Mouse (Mus musculus) splenic B cell, adult 2 months (primary cell): ENCODE measurements around the gene Ctnnbip1.

ENCODE experiments used
- DNase-seq: peaks from one replicate; pipeline ENCODE4 v3.0.0-alpha.2; 2011; ENCODE audit warnings: low read depth, low spot score
- H3K27me3 ChIP-seq: 2 replicates; pipeline ENCODE4 v1.6.1; 2012; ENCODE audit warnings: mild to moderate bottlenecking, low read length, moderate library complexity, mixed read lengths; ENCODE audit not compliant: control insufficient read depth, poor library complexity, insufficient read depth, severe bottlenecking
- H3K36me3 ChIP-seq: 2 replicates; pipeline ENCODE4 v1.6.1; 2012; ENCODE audit warnings: mild to moderate bottlenecking, low read length, moderate library complexity, mixed read lengths; ENCODE audit not compliant: control insufficient read depth, poor library complexity, insufficient read depth, severe bottlenecking

Ctnnbip1 gene

DNA sequence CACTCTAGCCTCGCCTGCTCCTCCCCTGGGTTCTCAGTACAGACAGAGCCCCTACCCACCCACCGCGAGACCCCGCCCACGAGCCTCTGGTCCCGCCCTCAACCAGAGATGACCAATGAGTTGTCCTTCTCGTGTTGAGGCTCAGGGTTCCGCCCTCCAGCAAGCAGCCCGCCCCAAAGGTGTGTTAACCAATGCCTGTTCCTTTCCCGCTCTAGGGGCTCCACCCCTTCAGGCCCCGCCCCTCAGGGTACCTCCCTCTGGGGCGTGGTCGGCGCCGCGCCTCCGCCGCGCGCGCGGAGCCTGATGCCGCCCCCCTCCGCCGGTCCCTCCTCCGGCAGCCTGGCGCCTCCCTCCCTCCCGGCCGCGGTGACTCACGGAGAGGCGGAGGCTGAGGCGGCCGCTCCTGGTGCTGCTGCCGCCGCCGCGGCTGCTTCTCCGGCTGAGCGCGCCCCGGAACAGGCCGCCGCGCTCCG is at the start of gene Ctnnbip1:
Gene Ctnnbip1, plus strand, starts transcription at position 369 of the 473 bp plus-strand sequence.
- DNase-seq = peak; percentile 96
- Histone ChIP-seq H3K27me3 (no peaks in the 10 kb centered on the region), H3K36me3 (no peaks in the 10 kb centered on the region)

- H3K36me3 ChIP-seq = peaks cover 2% of the 10 kb centered on the region; the same call in 1 of the 2 replicates
- H3K27me3 ChIP-seq = no peaks in the 10 kb centered on the region
- peak; percentile 13 for DNase-seq
Observed at GRCm38 (mm10) chr4:149469557-149469956, 48.5 kb upstream of the Ctnnbip1 start.

- DNase-seq = no peak
- Histone ChIP-seq H3K36me3 (no peaks in the 10 kb centered on the region; the same call in 1 of the 2 replicates), H3K27me3 (no peaks in the 10 kb centered on the region)
Observed at GRCm38 (mm10) chr4:149475096-149475495, 42.9 kb upstream of the Ctnnbip1 start.

- Histone ChIP-seq H3K27me3 (no peaks in the 10 kb centered on the region), H3K36me3 (no peaks in the 10 kb centered on the region; the same call in 1 of the 2 replicates)
- no peak for DNase-seq
Observed at GRCm38 (mm10) chr4:149477078-149477477, 41.0 kb upstream of the Ctnnbip1 start, which contains the start of gene Tmem274. Gene Tmem274, plus strand, starts transcription at chr4:149477378.

- Histone ChIP-seq H3K27me3 (no peaks in the 10 kb centered on the region), H3K36me3 (peaks cover 6% of the 10 kb centered on the region)
- DNase-seq = no peak
Observed at GRCm38 (mm10) chr4:149484566-149484965, 33.5 kb upstream of the Ctnnbip1 start.

DNA sequence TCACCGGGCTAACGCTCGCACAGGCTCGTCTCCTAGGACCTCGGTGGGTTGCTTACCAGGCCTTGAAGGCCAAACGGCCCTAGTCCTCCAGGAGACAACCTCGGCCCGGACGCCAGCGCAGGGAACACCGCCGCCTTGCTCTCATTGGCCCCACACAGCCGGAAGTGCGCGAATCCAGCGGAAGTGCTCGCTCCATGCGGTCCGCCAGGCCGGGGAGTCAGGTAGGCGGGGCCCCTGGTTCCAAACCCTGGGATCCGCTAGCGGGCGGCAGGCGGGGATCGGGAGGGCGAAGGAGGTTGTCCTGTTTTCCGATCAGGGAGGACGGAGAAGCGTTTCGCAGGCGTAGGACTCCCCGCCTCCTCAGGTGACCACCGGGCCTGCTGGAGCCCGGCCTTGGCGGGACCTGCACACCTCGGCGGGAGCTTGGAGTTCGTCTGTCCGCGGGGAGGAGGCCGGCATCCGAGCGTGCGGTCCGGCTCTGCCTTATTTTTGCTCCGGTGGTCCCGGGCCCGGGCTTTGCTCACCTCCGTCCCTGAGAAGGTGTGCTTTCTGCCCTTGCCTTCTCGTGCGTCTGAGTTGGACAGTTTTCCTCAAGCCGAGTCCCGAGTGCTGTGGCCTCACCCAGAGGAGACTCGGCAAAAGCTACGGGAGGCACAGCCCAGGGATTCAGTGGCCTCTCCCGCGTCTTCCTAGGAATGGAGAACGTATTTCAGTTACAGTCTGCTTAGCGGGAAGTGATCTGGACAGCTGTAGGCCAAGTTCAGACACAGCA is 32.8 kb upstream of the Ctnnbip1 start, which contains the start of the genes Nmnat1 and Lzic:
Gene Nmnat1, minus strand, starts transcription at position 150 of the 772 bp plus-strand sequence.
Gene Lzic, plus strand, starts transcription at position 177 of the 772 bp plus-strand sequence.
- DNase-seq = peak; percentile 88
- Histone ChIP-seq H3K36me3 (peaks cover 11% of the 10 kb centered on the region), H3K27me3 (no peaks in the 10 kb centered on the region)

DNA sequence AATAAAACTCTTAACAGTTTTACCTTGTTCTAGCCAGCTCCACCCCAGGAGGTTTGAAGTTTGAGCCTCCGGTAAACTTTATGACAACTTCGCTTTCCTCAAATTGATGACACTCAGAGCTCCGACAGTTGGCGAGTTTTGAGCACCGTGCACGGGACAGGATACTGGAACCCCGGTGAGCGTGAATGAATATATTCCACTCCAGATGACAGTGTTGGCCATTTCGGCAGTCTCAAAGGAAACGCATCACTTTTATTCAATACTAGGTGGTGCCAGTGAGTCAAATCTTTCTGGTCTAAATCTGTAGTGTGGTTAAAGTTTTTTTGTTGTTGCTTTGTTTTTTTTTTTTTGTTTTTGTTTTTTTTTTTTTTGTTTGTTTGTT is 32.2 kb upstream of the Ctnnbip1 start:
- Histone ChIP-seq H3K27me3 (no peaks in the 10 kb centered on the region), H3K36me3 (peaks cover 11% of the 10 kb centered on the region)
- peak; percentile 61 for DNase-seq

GRCm38 (mm10) chr4:149487729-149488128 is 30.3 kb upstream of the Ctnnbip1 start:
- no peaks in the 10 kb centered on the region for H3K27me3 ChIP-seq
- DNase-seq = no peak

GRCm38 (mm10) chr4:149489415-149490240 is 28.4 kb upstream of the Ctnnbip1 start:
- DNase-seq = no peak
- Histone ChIP-seq H3K36me3 (peaks cover 20% of the 10 kb centered on the region), H3K27me3 (no peaks in the 10 kb centered on the region)

More at GRCm38 (mm10) chr4:149487729-149488128, 30.3 kb upstream of the Ctnnbip1 start:
- H3K36me3 ChIP-seq = peaks cover 14% of the 10 kb centered on the region

DNA sequence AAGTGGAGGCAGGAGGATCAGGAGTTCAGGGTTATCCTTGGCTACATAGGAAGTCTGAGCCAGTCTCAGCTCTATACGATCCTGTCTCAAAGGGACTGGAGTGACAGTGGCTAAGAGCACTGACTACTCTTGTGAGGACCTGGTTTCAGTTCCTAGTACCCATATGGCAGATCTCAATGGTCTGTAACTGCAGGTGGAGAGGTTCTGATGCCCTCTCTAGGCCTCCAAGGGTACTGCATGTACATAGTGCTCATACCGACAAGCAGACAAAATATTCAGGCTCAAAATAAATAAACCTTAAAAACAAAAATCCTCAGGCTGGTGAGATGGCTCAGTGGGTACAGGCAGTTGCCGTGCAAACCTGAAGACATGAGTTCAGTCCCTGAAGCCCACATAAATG is 26.9 kb upstream of the Ctnnbip1 start:
- peak; percentile 48 for DNase-seq

DNA sequence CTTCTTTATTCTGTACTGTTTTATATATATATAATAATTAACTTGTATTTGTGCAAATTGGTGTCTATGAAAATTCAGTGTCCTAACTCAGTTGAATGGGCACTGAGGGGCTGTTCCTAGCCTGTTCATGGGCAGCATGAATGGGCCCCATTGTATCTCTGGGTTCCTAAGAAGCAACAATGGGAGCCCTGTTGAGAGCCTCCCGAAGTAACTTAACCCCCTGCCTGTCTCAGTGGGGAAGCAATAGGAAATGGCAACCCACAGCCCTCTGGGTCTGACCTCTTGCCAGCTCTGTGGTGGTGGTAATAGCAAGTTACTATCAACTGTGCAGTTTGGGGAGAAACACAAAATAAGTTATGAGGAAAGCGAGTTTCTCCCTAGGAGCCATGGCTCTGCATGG is 21.4 kb upstream of the Ctnnbip1 start:
- Histone ChIP-seq H3K27me3 (no peaks in the 10 kb centered on the region), H3K36me3 (peaks cover 13% of the 10 kb centered on the region)
- DNase-seq = no peak

More for the DNA sequence above, 26.9 kb upstream of the Ctnnbip1 start:
- Histone ChIP-seq H3K36me3 (peaks cover 20% of the 10 kb centered on the region), H3K27me3 (no peaks in the 10 kb centered on the region)

GRCm38 (mm10) chr4:149498901-149499300 is 19.1 kb upstream of the Ctnnbip1 start:
- H3K36me3 ChIP-seq = peaks cover 13% of the 10 kb centered on the region
- no peak for DNase-seq
- no peaks in the 10 kb centered on the region for H3K27me3 ChIP-seq

DNA sequence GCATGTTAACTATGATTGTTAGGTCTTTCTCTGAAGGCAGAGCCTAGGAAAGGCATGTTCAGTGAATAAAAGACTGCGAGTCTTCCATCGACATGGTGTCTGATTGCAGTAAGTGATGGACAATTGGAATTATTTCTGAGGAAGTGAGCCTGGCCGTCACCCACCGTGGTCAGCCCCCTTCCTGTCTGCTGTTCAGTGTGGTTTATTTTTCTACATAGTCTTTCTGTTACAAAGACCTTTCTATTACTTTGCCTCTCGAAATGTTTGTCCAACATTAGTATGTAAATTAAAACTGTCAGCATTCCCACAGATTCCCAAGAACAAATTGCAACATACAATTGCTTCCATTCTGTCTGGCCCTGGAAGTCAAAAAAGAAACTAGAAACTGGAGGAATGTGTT is 18.2 kb upstream of the Ctnnbip1 start:
- H3K27me3 ChIP-seq = no peaks in the 10 kb centered on the region
- H3K36me3 ChIP-seq = peaks cover 9% of the 10 kb centered on the region
- no peak for DNase-seq

GRCm38 (mm10) chr4:149504363-149504762 is 13.7 kb upstream of the Ctnnbip1 start:
- peaks cover 6% of the 10 kb centered on the region for H3K36me3 ChIP-seq
- H3K27me3 ChIP-seq = no peaks in the 10 kb centered on the region
- no peak for DNase-seq

DNA sequence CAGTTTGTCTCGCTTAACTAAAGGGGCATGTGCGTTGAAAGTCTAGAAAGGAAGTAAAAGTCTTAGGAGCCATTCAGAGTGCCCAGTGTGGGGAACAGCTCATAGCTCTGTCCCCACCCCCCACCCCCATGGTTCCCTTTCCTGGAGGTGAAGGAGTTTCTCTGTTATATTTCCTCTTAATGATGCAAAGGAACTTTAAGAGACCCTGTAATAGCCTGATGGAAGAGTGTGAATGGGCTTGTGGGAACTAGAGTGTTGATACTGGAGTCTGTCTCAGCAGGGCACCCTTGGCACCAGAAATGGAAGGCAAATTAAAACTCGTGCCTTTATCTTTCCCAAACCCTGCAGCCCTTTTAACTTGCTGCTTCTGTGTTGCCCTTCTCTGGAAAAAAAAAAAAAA is 13.2 kb upstream of the Ctnnbip1 start:
- H3K36me3 ChIP-seq = peaks cover 6% of the 10 kb centered on the region
- H3K27me3 ChIP-seq = no peaks in the 10 kb centered on the region
- no peak for DNase-seq
